Mouse (Mus musculus) embryonic facial prominence, embryonic 11.5 days (tissue): ENCODE measurements around the gene Dpp7. TPM values are rescaled to one million over a fixed set of nuclear protein-coding genes. Genes with fewer than 3 reads are reported as not detected.
A peak's percentile ranks its signal among the peaks of the same experiment; 100 is the strongest.

ENCODE experiments used
- ATAC-seq: fragments of 200-750 bp; cut with Nextera tagmentation; replicated peaks from 2 replicates; pipeline ENCODE4 v1.8.0; 2017; ENCODE audit warnings: low read depth; ENCODE audit not compliant: insufficient number of reproducible peaks, low FRiP score, low TSS enrichment
- DNase-seq: peaks from one replicate; pipeline ENCODE4 v3.0.0-alpha.2; 2015; ENCODE audit warnings: low spot score
- H3K27ac ChIP-seq: fragments of 300-500 bp; sonication (generic); replicated peaks from 2 replicates; pipeline ENCODE4 v1.5.1; 2014; ENCODE audit warnings: mild to moderate bottlenecking, low read depth, low read length, control low read depth
- H3K27me3 ChIP-seq: fragments of 300-500 bp; sonication (generic); 2 replicates; pipeline ENCODE4 v1.6.1; 2014; ENCODE audit warnings: mild to moderate bottlenecking, low read length, moderate library complexity, mixed read lengths; ENCODE audit not compliant: control insufficient read depth, insufficient read depth
- H3K36me3 ChIP-seq: fragments of 300-500 bp; sonication (generic); replicated peaks from 2 replicates; pipeline ENCODE4 v1.6.1; 2014; ENCODE audit warnings: low read depth, mild to moderate bottlenecking, low read length, moderate library complexity, mixed read lengths; ENCODE audit not compliant: control insufficient read depth, insufficient read depth
- H3K4me1 ChIP-seq: fragments of 300-500 bp; sonication (generic); 2 replicates; pipeline ENCODE4 v1.6.1; 2014; ENCODE audit warnings: low read length, mixed read lengths; ENCODE audit not compliant: control insufficient read depth, insufficient read depth
- H3K4me2 ChIP-seq: fragments of 300-500 bp; sonication (generic); 2 replicates; pipeline ENCODE4 v1.6.1; 2014; ENCODE audit warnings: low read depth, mild to moderate bottlenecking, control low read depth, low read length, moderate library complexity
- H3K4me3 ChIP-seq: fragments of 300-500 bp; sonication (generic); 2 replicates; pipeline ENCODE4 v1.5.1; 2014; ENCODE audit warnings: low read depth, low read length, control low read depth
- H3K9ac ChIP-seq: fragments of 300-500 bp; sonication (generic); replicated peaks from 2 replicates; pipeline ENCODE4 v1.6.1; 2014; ENCODE audit warnings: mild to moderate bottlenecking, control low read depth, low read length
- H3K9me3 ChIP-seq: fragments of 300-500 bp; sonication (generic); replicated peaks from 2 replicates; pipeline ENCODE4 v1.6.1; 2016; ENCODE audit warnings: mild to moderate bottlenecking, low read length, inconsistent platforms, mixed read lengths; ENCODE audit not compliant: control insufficient read depth
- WGBS: fragments of 180-500 bp; shearing (Covaris S2); extraction: QIAGEN DNeasy Blood & Tissue Kit; methylation state at CpG from one replicate; pipeline ENCODE4 v1.1.7; 2014; 5-methylcytosine and 5-hydroxymethylcytosine counted together
- polyA plus RNA-seq: library from polyadenylated mRNA; unstranded; fragments of >200 nt; fragmentation: Nextera tagmentation; extraction: Ambion mirVana; gene quantifications from 2 replicates; pipeline ENCODE4 v1.2.1, GENCODE M21; 2014

Dpp7 gene
- polyA plus RNA-seq, 1 experiment from 2014 or later, result 19.1 TPM

DNA sequence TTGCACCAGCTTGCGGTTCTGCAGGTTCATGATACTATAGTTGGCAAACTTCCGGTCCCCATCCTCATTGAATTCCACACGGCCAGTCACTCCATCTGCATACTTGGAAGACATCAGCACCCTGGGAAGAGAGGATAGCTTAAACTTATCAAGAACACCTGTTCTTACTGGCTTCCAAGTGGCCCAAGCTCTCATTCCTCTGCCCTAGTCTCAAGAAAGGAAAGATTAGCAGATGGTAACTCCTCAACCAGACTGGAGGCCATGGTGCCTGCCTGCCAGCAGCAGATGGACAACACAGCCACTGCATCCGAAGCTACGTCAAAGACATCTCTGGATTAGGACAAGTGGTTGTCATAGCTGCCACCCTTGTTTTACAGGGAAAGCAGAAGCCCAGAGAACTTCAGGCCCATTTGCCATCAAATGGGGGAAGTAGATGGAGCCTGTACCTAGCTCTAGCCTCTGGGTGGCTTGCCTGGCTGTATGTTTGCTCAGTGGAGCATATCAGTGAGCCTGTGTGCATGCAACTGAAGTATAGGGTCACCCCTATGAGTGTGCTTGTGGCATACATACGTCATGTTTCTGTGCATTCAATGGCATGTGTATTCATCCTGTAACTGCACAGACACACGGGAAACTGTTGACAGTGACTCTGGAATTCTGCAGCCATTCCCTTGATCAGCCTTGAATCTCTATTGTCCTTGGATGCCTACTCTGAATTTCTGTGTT, 52.1 kb downstream of the Dpp7 start:
- H3K4me2 ChIP-seq, result peak overlapping the region; percentile 68; the same call in 1 of the 2 replicates
- H3K27ac ChIP-seq, result no peak overlapping the region
- DNase-seq (no peak), ATAC-seq (no peak)
- H3K36me3 ChIP-seq, result no peaks in the 10 kb centered on the region
- H3K9me3 ChIP-seq, result no peaks in the 10 kb centered on the region
- 76% methylated on average over 7 of the region's 7 CpGs for WGBS
- no peaks in the 10 kb centered on the region for H3K4me1 ChIP-seq
- H3K9ac ChIP-seq, result no peak overlapping the region
- H3K27me3 ChIP-seq, result peaks cover 15% of the 10 kb centered on the region
- no peak overlapping the region for H3K4me3 ChIP-seq

DNA sequence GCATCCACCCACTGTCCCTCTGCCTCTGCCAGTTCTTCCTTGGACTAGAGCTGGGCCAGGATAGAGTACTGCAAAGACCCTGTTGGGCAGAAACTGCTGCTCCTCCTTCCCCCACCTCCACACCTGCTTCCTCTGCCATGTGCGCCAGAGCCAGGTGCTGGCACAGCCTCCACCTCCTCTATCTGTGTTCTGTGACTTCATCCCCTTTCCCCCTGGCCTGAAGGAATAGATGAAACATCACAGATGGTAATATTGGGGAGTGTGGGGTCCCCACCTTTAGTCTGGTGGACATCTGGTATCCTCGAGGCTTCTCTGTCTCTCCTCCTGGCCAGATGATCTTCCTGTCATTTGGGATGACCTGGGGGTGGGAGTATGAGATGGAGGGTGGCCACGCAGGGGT, 52.7 kb downstream of the Dpp7 start:
- Histone ChIP-seq H3K9me3 (no peaks in the 10 kb centered on the region), H3K27ac (no peak overlapping the region), H3K27me3 (peaks cover 15% of the 10 kb centered on the region), H3K36me3 (no peaks in the 10 kb centered on the region), H3K4me3 (no peak overlapping the region), H3K4me2 (no peak overlapping the region), H3K9ac (no peak overlapping the region), H3K4me1 (no peaks in the 10 kb centered on the region)
- DNase-seq (no peak), ATAC-seq (no peak)
- WGBS, result 62% methylated on average over 3 of the region's 3 CpGs

Other genes starting within 250 kb of the Dpp7 start
- gene Nrarp, start 175.6 kb downstream of the Dpp7 start, polyA plus RNA-seq, result 16.8 and 17.0 TPM in 2 replicates
- gene Tor4a, start 159.5 kb downstream of the Dpp7 start, polyA plus RNA-seq, result 1.9 and 2.6 TPM in 2 replicates
- 90.5 and 92.2 TPM in 2 replicates for gene Nelfb, start 144.9 kb downstream of the Dpp7 start, polyA plus RNA-seq
- not detected in 2 replicates for gene Stpg3, start 141.7 kb downstream of the Dpp7 start, polyA plus RNA-seq
- gene Fam166a, start 137.6 kb downstream of the Dpp7 start, polyA plus RNA-seq, result 1.4 TPM in 1 of 2 replicates, not detected in the other
- 456 and 490 TPM in 2 replicates for gene Tubb4b, start 131.7 kb downstream of the Dpp7 start, polyA plus RNA-seq
- not detected in 2 replicates for gene Slc34a3, start 122.0 kb downstream of the Dpp7 start, polyA plus RNA-seq
- not detected in 2 replicates for gene Rnf224, start 119.6 kb downstream of the Dpp7 start, polyA plus RNA-seq
- gene Rnf208, start 114.1 kb downstream of the Dpp7 start, polyA plus RNA-seq, result 7.4 and 10.4 TPM in 2 replicates
- 0.50 TPM in 1 of 2 replicates, not detected in the other for gene Cysrt1, start 113.9 kb downstream of the Dpp7 start, polyA plus RNA-seq
- gene AL732309.1, start 109.5 kb downstream of the Dpp7 start, polyA plus RNA-seq, result 3.3 and 4.2 TPM in 2 replicates
- 12.8 and 13.3 TPM in 2 replicates for gene Tmem203, start 100.9 kb downstream of the Dpp7 start, polyA plus RNA-seq
- 4.3 and 4.9 TPM in 2 replicates for gene Tprn, start 93.7 kb downstream of the Dpp7 start, polyA plus RNA-seq
- 253 and 254 TPM in 2 replicates for gene Ssna1, start 83.9 kb downstream of the Dpp7 start, polyA plus RNA-seq
- 111 and 113 TPM in 2 replicates for gene Anapc2, start 83.9 kb downstream of the Dpp7 start, polyA plus RNA-seq
- gene Tmem210, start 68.2 kb downstream of the Dpp7 start, polyA plus RNA-seq, result not detected in 2 replicates
- not detected in 2 replicates for gene Lrrc26, start 66.4 kb downstream of the Dpp7 start, polyA plus RNA-seq
- gene Grin1, start 37.2 kb downstream of the Dpp7 start, polyA plus RNA-seq, result 1.6 TPM in 2 replicates
- 87.2 and 92.7 TPM in 2 replicates for gene Man1b1, start 24.0 kb downstream of the Dpp7 start, polyA plus RNA-seq
- gene Uap1l1, start 9.3 kb upstream of the Dpp7 start, polyA plus RNA-seq, result 5.2 and 8.9 TPM in 2 replicates
- 39.1 and 43.2 TPM in 2 replicates for gene Sapcd2, start 16.0 kb upstream of the Dpp7 start, polyA plus RNA-seq
- 0.10 and 0.28 TPM in 2 replicates for gene Entpd2, start 39.5 kb upstream of the Dpp7 start, polyA plus RNA-seq
- 26.8 and 38.0 TPM in 2 replicates for gene Npdc1, start 43.0 kb upstream of the Dpp7 start, polyA plus RNA-seq
- not detected in 2 replicates for gene Fut7, start 66.9 kb upstream of the Dpp7 start, polyA plus RNA-seq
- 2.2 TPM in 2 replicates for gene Abca2, start 72.3 kb upstream of the Dpp7 start, polyA plus RNA-seq
- 0.71 TPM in 1 of 2 replicates, not detected in the other for gene Clic3, start 100.5 kb upstream of the Dpp7 start, polyA plus RNA-seq
- gene Paxx, start 104.7 kb upstream of the Dpp7 start, polyA plus RNA-seq, result 12.4 and 14.3 TPM in 2 replicates
- 0.26 and 0.28 TPM in 2 replicates for gene Ptgds, start 113.7 kb upstream of the Dpp7 start, polyA plus RNA-seq
- not detected in 2 replicates for gene Lcn12, start 137.6 kb upstream of the Dpp7 start, polyA plus RNA-seq
- 51.1 and 56.4 TPM in 2 replicates for gene Fbxw5, start 144.4 kb upstream of the Dpp7 start, polyA plus RNA-seq
- 3.8 and 4.3 TPM in 2 replicates for gene C8g, start 145.4 kb upstream of the Dpp7 start, polyA plus RNA-seq
- 35.6 and 36.0 TPM in 2 replicates for gene Traf2, start 190.6 kb upstream of the Dpp7 start, polyA plus RNA-seq
- gene Edf1, start 201.5 kb upstream of the Dpp7 start, polyA plus RNA-seq, result 336 and 375 TPM in 2 replicates
- gene Mamdc4, start 218.5 kb upstream of the Dpp7 start, polyA plus RNA-seq, result 1.2 and 8.5 TPM in 2 replicates
- 145 and 157 TPM in 2 replicates for gene Phpt1, start 218.9 kb upstream of the Dpp7 start, polyA plus RNA-seq
- 0.07 and 0.25 TPM in 2 replicates for gene Ajm1, start 225.4 kb upstream of the Dpp7 start, polyA plus RNA-seq